Mouse (Mus musculus): ENCODE data around the gene Cracr2a. TPM values are rescaled to one million over a fixed set of nuclear protein-coding genes. Genes with fewer than 3 reads are reported as not detected.

The Cracr2a gene
- total RNA-seq, 2 experiments from 2014 or later = 2.3 TPM

DNA sequence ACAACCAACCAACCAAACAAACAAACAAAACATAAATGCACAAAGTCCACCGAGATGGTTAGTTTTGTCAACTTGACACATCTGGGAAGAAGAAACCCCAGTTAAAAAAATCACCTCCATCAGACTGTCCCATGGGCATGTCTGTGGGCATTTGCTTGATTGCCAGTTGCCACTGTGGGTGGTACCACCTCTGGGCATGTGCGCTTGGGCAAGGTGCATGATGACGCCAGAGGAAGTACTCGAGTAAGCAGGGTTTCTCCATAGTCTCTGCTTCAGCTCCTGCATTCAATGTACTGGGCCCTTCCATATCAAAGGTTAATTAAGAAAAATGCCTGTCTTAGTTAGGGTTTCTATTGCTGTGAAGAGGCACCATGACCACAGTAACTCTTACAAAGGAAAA is 21.9 kb upstream of the Cracr2a start:
- no peak overlapping the region for H3K27ac ChIP-seq
- no peak overlapping the region for H3K4me3 ChIP-seq
- TF ChIP-seq CTCF (conservative IDR thresholded peaks at IDR 0.05) = no peak
- no peak for DNase-seq (ENCODE audit: low spot score in 2 of 2)

DNA sequence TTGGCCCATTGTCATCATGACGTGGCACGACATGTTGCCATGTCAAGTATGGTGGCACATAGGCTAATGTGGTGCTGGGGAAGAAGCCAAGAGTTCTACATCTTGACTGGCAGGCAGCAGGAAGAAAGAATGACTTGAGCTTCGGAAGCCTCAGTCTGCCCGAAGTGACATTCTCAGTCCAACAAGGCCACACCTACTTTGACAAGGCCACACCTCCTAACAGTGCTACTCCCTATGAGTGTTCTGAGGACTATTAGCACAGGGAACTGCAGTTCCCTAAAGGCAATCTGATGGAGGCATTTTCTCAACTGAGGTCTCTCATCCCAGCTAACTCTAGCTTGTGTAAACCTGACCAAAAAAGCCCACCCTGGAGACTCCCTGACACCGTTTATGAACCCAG is 21.5 kb upstream of the Cracr2a start:
- no peak for TF ChIP-seq CTCF (conservative IDR thresholded peaks at IDR 0.05)
- no peak overlapping the region for H3K27ac ChIP-seq
- no peak for DNase-seq (ENCODE audit: low spot score in 2 of 2)

DNA sequence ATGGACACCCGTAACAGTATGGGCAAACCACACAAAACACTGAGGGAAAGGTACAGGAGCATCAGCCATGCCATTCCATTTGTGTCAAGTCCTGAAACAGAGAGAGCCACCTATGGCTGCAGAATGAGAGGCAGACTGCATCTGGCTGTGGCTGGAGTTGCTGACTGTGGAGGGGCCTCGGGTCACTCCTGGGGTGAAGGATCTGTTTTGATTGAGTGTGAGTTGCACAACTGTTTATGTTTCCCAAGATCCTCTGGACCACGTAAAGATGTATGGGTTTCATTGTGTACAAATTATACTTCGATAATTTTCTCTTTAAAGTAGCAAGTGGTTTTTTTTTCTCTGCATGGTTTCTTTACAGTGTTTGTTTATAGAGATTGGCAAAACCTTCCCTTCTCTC is 20.6 kb upstream of the Cracr2a start:
- no peak overlapping the region for H3K27ac ChIP-seq
- no peak overlapping the region for H3K4me3 ChIP-seq
- TF ChIP-seq CTCF (conservative IDR thresholded peaks at IDR 0.05) = no peak
- DNase-seq (ENCODE audit: low spot score in 2 of 2) = no peak

More for the DNA sequence above, 21.5 kb upstream of the Cracr2a start:
- H3K4me3 ChIP-seq = no peak overlapping the region

DNA sequence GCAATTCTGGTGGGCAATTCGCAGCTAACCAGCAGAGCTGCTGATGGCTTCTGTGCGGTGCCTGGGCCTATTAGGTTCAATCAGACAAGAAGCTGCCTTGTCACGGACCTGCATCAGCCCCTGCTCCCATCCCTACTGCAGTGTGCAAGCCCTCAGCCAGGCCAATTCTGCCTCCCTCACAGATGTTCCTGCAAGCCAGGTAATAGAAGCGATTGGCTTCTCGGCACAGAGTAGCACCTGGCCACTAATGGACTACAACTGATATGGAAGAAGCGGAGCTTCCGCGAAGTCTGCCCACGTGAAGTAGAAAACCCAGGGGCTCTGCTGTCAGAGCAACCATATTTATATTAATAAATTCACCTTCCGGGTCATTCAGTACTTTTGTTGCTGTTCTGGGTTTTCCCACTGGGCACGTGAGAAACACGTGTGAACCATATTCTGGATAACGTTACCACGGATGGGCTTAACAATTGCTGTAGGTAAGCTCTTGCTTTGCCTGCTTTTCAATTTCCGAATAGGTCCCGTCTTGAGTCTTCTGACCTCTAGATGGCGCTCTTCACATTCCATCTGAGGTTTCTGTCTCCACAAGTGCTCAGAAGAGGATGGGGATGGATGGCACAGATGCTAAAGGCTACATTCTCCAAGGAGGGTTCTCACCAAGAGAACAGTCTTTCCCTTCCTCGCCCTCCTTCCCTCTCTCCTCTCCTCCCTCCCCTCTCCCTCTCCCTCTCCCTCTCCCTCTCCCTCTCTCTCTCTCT is 19.3 kb upstream of the Cracr2a start:
- peak; percentile 71 to 75 for DNase-seq (ENCODE audit: low spot score in 2 of 2)
- Histone ChIP-seq H3K27ac (no peak overlapping the region), H3K4me3 (no peak overlapping the region)
- TF ChIP-seq CTCF (conservative IDR thresholded peaks at IDR 0.05) = peak; percentile 87

DNA sequence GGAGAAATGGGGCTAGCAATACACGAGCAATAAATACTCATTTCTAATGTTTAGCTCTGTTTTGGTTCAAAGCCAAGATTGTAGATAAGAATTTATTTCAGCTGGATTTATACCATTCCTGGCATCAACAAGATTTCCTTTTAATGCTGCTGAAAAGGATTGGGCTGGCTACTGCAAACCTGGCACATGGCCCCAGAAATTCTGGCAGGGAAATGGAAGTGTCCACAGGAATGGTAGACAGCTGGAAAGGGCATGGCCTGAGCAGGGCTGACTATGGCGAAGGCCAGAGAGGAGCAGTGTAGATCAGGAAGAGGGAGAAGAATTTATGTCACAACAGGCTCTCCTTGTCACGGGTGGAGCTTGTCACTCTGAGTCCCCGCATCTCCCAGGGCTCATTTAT is 14.5 kb upstream of the Cracr2a start:
- DNase-seq (ENCODE audit: low spot score in 2 of 2) = no peak
- Histone ChIP-seq H3K27ac (no peak overlapping the region), H3K4me3 (no peak overlapping the region)
- TF ChIP-seq CTCF (conservative IDR thresholded peaks at IDR 0.05) = no peak

DNA sequence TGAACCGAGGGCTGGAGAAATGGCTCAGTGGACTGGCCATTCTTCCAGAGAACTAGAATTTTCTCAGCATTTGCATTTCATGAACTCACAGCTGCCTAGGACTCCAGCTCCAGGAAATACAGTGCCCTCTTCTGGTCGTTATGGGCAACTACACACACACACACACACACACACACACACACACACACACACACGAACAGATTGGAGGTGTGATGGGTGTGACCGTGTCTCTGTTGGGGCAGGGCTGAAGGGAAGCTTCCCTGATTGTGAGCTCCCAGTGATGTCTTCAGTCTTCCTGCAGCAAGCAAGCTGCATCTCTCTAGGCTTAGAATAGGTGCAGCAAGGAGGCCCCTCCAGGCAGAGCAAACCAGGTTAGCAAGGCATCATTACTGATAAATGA is 8.2 kb upstream of the Cracr2a start:
- no peak for TF ChIP-seq CTCF (conservative IDR thresholded peaks at IDR 0.05)
- Histone ChIP-seq H3K27ac (no peak overlapping the region), H3K4me3 (no peak overlapping the region)
- DNase-seq (ENCODE audit: low spot score in 2 of 2) = no peak

DNA sequence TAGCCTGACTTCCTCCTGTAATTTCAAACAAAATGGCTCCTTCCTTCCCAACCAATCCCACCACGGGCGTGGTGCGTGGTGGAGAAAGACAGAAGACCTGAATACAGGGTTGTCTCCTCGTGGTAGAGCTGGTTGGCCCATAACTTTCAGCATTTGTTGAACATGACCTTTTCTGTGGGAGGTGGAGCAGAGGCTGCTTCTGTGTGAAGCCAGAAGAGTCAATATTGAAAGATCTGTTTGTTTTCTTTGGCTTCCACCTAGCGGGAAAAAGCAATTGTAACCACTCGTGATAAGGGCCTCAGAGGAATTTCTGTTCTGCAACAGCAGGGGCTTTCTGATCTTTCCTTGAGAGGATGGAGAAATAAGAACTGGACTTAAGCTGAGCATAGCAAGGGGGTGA is 5.6 kb upstream of the Cracr2a start:
- no peak for TF ChIP-seq CTCF (conservative IDR thresholded peaks at IDR 0.05)
- Histone ChIP-seq H3K27ac (no peak overlapping the region), H3K4me3 (no peak overlapping the region)
- no peak for DNase-seq (ENCODE audit: low spot score in 2 of 2)

DNA sequence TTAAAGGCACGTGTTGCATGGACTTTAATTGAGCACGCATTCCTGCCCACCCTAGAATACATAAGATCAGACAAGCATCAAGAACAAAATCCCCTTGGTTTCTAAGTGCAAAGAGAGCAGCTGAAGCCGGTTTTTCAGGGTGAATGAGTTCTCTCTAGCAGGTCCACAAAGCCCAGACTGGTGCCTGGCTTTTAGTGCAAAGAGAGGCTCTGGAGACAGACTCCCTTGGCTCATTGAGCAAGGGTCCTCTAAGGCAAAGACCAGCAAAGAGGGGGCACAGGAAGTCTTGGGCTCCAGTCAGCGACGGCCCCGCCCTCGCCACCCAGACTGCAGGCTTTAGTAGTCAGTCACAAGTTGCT is 287 bp upstream of the Cracr2a start:
- TF ChIP-seq CTCF (conservative IDR thresholded peaks at IDR 0.05) = no peak
- DNase-seq (ENCODE audit: low spot score in 2 of 2) = no peak
- Histone ChIP-seq H3K4me3 (peak overlapping the region; percentile 63), H3K27ac (no peak overlapping the region)

DNA sequence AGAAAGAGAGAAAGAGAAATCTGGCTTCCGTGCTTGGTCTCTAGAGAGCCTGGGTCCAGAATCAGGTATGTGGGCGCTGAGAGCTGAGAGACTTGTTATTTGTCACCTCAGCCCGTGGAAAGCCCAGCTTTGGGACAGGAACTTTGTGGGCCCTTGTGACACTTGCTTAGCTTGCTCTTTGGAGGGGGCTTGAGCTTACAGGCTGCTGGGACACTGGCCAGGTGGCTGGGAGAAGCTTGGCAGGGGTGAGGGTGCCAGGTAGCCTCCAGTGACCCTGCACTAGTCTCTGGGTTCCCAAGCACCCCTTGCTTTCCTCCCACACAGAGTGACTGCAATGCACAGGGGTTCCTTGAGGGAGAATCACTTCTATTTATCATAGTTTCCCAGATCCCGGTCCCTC is 2.4 kb downstream of the Cracr2a start:
- TF ChIP-seq CTCF (conservative IDR thresholded peaks at IDR 0.05) = no peak
- DNase-seq (ENCODE audit: low spot score in 2 of 2) = no peak
- Histone ChIP-seq H3K27ac (no peak overlapping the region), H3K4me3 (no peak overlapping the region)

DNA sequence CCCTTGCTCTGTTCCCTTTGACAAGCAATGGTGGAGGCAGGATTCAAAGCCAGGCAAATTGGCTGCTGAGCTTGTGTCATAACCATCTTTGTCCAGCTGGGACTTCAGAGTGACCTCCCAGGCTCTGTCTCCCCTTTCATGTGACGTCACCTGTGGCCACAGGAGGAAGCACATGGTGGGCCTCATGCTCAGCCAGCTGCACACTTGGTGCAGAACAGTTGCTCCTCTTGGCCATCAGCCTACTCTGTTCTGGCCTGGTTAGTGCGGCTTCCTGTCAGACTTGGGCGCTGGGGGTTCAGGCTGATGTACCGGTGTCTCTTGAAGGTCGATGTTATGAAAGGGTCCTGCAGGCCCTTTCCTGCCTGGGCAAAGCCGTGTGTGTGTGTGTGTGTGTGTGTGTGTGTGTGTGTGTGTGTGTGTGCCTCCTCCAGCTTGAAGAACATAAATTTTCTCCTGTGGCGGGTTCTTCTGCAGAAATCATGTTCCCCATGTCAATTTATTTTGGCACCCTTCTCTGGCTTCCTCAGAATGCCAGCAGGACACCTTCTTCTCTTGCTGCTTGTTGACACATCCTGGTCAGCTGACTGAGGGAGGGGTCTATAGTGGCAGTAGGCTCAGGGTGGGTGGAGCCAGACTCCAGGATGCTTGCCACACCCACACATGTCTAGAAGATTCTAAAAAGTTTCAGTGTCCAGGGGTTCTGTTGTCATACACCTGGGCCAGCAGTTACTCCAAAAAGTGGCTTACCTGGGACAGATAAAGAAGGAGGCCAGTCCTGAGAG is 5.0 kb downstream of the Cracr2a start:
- Histone ChIP-seq H3K4me3 (no peak overlapping the region), H3K27ac (no peak overlapping the region)
- DNase-seq (ENCODE audit: low spot score in 2 of 2) = peak in 1 of 2 experiments; percentile 9
- TF ChIP-seq CTCF (conservative IDR thresholded peaks at IDR 0.05) = no peak

DNA sequence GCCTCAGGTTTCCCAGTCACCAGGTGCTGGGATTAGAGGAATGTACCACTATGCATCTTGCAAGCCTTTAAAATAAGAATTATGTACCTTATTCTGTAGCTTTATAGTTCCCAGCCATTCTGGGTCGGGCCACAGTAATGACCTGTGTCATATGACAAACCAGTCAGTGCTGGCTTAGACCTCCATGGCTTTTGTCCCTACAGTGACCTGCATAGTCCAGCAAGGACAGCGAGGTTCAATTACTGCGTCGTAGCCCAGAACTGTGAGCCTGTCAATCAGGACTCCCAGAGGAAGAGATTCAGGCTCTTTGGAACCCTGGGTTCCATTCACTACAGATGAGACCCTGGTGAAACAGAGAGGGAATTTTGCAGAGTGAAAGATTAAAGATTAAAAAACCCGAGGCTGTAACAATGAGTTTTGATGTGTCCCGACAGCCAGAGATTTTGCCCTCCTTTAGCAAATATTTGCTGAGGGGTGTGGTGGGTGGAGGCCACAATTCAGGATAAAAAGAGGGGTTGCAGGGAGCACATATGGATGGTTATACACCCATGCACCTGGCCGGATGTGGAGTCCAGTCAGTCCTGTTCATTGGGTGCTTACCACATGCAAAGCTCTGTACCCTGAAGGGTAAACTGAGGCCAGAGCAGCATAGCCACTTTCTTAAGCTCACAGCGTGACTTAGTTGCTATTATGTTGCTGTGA is 10.9 kb downstream of the Cracr2a start:
- Histone ChIP-seq H3K4me3 (no peak overlapping the region), H3K27ac (no peak overlapping the region)
- DNase-seq (ENCODE audit: low spot score in 2 of 2) = no peak
- no peak for TF ChIP-seq CTCF (conservative IDR thresholded peaks at IDR 0.05)

DNA sequence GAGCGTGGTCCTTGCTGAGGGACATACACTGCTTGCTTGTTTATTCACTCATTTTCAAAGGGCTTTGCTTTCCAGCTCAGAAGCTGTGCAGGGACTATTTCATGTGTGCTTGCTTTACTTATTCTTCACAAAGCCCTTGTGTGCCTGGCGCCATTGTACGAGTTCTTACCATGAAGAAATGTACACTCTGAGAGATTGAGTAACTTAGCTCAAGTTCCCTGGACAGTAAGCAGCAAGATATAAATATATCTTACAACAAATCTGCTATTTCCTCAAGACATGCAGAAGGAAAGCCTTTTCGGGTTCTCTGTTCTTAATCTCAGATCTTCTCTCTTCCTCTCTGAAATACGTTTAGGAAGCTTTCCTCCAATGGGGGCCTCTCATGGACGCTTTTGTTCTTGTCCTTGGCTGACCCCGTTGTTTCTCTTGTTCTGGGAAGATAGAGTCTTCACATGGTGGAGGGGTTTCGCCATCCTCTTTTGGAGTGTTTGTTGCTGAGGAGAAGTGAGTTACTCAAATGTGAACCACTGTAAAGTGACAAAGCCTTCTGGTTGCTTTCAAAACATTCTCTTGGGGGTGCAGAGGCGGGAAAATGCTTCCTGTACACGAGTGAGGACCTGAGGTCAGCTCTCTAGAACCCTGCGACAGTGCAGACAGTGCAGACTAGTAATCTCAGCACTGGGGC is 12.8 kb downstream of the Cracr2a start:
- no peak for TF ChIP-seq CTCF (conservative IDR thresholded peaks at IDR 0.05)
- no peak overlapping the region for H3K27ac ChIP-seq

DNA sequence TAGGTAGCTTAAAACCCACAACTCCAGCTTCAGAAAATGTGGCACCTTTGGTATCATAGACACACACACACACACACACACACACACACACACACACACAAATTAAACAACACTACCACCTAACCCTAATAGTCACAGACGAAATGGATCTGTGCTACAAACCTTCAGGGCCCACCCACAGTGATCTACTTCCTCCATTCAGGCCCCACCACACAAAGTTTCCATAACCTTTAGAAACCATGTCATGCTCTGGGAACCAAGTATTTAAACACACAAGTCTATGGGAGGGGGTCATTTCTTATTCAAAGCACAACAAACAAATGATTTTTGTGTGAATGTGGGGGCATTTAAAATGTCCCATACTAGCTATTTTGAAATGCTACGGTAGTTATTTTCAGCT is 14.1 kb downstream of the Cracr2a start:
- TF ChIP-seq CTCF (conservative IDR thresholded peaks at IDR 0.05) = no peak
- H3K4me3 ChIP-seq = no peak overlapping the region
- no peak overlapping the region for H3K27ac ChIP-seq
- DNase-seq (ENCODE audit: low spot score in 2 of 2) = no peak

More for the DNA sequence above, 12.8 kb downstream of the Cracr2a start:
- DNase-seq (ENCODE audit: low spot score in 2 of 2) = no peak
- H3K4me3 ChIP-seq = no peak overlapping the region
